Mouse (Mus musculus) right cerebral cortex, adult 2 months (tissue): ENCODE results near the gene Tsg101.
"Not testable (repeated sequence)": the region's sequence is repeated elsewhere in the genome, so short reads cannot be mapped to it uniquely, and the experiment has no call there.

Source experiments
- DNase-seq, 2 experiments: peaks; one replicate each; pipeline ENCODE4 v3.0.0; 2021 to 2022; ENCODE audit warnings: low spot score in 2 of 2

The Tsg101 gene

DNA sequence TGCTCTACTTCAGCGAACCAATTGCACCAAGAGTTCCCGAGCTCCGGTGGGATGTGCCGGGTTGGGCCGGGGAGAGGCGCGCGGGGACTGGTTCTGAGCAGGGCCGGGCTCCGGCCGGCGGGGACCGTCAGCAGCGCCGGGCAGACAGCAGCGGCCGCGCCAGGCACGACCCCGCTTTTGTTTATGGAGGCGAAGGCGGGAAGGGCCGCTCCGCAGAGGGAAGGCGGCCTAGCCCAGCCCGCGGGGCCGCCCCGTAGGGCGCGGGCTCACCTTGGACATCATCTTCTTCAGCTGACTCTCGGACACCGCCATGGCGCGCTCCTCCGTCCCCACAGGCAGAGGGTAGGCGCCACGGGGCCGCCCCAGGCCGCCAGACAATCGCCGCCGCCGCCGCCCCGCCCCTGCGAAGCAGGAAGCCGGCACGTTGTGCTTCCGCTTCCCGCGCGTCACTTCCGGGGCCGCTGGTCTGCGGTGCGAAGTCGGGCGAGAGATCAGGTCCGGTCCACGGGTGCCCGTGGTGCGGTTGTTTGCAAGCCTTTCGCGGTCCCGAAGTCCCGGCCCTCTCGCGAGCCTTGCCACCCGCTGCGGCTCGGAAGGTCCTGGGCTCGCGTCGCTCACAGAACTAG, at the start of gene Tsg101:
Gene Tsg101 (minus strand): TSS at position 419 of the 626 bp plus-strand sequence.
- DNase-seq: peak; percentile 92 to 93

DNA sequence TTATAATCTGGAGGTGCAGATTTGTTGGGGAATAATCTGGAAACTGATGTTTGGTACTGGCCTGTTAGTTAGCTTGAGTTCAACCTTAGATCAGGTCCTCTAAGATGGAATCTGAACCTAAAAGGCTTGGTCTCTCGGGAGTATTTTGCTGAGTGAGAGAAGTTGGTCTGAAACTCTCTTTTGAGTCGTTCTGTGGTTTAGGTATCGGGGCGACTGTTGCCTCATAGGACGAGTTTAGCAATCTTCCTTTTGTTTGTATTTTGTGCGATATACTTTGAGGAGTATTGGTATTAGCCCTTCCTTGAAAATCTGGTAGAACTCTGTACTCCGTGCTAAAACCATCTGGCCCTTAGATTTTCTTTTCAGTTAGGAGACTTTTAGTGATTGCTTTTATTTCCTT, 44.3 kb upstream of the Tsg101 start:
- no peak for DNase-seq

DNA sequence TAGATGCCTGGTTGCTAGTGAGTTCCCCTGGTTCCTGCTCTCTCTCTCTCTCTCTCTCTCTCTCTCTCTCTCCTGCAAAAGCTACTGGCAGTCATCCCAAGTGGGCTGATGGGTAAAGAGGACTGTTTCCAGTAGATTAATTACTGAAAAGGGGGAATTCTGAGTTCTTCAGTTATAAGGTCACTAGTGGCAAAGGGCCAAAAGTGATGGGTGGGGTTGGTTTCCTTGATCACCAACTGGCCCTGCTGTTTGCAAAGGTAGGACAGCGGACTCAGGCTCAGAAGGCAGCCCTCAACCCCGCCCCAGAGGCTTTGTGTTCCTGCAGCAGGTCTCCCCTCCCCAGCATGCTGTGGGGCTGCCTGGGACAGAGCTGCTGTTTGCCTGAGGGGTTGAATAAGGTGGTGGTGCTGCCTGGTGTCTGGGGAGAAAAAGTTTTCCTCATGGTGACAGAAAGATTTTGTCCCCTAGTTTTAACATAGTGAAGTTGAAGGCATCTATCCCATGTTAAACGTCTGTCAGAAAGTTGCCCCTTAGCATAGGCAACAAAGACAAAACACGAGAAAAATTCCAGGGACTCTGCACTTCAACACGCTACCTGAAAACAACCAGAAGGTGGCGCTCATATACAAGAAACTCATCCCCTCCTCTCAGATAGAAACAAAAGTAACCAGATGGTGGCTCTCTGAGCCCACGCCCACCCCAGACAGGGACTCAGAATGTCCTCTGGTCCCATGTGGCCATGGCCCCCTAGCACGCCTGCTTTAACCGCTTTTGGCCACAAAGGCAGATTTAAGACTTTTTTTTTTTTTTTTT, 43.2 kb upstream of the Tsg101 start:
- DNase-seq: peak; percentile 75

DNA sequence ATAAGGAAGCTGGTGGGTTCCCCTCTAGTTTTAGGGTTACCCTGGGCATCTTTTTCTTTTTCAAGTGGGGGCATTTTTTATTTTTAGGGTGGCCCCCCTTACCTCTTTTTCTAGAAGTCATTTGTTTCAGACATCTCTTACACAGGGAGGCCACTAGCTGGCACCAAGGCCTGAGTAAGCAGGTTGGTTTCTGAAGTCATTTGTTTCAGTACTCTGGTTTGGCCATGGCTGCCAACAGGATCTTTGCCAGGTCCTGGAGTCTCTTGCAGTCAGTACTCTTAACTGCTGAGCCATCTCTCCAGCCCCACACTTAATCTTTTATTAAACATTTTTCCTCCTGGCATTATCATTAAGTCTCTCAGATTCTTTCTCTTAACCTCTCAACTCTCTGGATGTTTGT, 42.4 kb upstream of the Tsg101 start:
- no peak for DNase-seq

DNA sequence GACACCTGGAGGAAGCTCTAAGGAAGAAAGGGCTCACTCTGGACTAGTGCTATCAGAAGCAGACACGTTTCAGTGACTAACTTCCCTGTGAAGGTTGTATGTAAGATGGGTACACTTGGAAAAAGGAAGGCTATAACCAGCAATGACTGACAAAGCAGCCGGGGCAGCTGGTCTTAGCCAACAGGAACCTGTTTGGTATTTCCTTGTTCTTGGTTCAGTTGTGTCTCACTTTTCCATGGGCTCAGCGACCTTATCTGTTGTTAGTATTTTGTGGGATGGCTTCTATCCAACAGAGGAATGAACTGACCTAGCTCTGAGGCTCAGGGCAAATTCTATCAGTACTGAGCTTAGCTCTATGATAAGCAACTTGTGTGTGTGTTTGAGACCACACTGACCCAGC, 41.2 kb upstream of the Tsg101 start:
- DNase-seq: no peak

DNA sequence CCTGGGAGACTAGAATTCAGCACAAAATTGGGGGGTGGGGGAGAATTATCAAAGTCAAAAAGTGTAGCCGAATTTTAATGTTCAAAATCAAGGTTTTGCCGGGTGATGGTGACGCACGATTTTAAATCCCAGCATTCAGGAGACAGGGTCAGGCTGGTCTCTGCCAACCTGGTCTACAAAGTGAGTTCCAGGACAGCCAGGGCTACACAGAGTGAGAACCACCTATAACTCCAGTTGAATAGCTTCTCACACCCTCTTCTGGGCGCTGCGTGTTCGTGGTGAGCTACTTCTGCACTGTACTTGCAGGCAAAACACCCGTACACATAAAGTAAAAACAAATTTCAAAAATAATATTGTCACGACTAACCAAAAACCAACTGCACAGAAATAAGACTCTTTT, 39.1 kb upstream of the Tsg101 start:
- DNase-seq: no peak

DNA sequence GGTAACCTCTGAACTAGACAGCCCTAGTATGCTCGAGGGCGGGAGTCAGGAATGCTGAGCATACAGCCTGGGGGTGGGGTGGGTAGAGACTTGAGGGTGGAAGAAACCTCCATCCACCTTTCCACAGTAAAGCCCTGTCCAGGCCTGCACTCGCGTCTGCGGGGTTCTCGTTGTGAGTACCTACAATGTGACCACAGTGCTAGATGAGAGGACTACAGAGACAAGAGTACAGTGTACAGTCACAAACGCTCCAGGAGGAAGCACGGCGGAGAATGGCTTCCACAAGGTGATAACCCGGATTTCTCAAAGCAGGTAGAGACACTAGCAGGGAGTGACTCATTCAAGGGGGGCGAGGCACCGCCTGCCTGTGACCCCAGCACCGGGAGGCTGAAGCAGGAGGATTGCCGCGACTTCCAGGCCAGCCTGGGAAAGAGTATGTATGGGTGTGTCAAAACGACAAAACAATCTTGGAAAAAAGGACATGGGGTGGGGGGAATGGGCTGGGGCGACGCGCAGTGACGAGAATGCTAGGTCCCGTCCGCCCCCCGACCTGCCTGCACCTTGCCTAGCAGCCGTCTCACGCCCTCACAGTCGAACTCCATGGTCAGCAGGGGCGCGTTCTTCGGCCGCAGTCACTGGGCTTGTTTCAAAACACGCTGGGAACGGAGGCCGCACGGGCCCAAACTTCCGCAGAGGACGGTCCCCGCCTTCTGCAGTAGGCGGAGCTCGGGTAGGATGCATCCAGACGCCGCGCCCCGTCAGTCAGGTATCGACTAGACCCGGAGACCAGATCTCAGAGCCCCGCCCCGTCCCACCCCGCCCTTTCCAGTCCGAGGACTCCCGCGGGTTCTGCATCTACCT, 38.3 kb upstream of the Tsg101 start, which contains the start of gene Uevld:
Gene Uevld (minus strand): TSS at position 697 of the 861 bp plus-strand sequence.
- peak; percentile 95 to 96 for DNase-seq

DNA sequence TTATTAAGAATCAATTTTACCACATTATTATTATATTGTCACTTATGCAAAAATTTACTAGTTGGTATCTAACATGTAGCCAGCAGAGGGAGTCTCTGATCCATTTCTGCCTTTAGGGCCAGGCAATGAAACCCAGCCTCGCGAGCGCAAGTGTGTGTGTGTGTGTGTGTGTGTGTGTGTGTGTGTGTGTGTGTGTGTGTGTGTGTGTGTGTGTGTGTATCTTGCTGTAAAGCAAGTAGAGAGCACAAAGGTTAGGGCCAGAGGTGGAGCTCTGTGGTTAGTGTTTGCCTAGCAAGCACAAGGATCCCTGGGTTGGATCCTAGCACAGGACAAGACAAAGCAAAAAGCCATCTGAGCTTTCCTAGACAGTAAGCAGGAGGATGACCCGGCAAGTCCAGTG, 16.1 kb upstream of the Tsg101 start:
- peak in 1 of 2 experiments; percentile 6 for DNase-seq

DNA sequence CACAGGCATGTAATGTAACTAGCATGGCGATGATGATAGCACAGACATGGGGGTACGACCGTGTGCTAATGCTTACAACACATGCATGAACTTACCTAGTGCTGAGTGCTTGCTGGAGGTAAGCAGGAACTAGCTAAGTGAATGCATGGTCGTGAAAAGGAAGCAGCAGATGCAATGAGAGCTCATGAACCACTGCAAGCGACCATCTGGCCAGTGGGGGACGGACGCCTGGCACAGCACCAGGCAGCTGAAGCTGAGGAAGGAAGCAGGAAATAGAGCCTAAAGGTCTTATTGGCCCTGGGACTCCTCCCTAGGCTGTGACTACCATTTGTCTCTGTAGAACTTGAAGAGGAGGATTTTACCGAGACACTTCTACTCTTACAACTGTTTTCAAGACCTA, 15.0 kb upstream of the Tsg101 start:
- DNase-seq: no peak

DNA sequence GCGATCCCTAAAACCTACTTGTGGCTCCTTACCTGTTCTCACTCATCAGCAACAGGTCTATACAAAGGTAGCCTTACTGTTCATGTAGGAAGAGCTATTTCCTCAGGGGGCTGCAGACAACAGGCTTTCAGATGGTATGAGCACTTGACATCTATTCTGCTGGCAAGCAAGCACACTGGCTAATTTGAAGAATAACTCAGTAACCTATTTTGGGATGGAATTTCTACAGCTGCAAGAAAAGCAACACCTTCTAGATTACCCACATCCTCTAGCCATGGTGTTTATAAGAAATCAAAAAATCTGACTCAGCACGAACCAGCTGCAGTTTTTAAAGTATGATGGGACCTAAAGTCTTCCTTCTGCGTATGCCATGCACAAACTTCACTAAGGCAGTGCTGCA, 11.6 kb upstream of the Tsg101 start:
- no peak for DNase-seq

DNA sequence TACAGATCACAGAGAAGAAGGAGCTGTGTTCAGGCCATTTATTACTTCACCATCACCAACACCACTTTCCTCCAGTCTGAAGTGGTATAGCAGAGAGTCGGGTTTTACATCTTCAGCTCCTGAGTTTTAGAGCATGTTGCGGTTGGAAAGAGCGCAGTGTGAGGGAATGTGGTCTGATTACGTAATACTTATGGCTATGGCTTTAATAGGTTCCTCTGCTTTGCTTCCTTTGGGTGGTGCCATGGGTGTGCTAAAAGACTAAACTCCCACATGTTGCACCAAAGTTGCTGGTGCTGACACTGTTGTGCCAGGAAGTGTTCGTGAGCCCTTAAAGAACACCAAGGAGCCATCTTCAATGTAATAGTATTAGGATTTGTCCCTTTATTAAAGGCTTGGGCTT, 8.5 kb upstream of the Tsg101 start:
- no peak for DNase-seq

DNA sequence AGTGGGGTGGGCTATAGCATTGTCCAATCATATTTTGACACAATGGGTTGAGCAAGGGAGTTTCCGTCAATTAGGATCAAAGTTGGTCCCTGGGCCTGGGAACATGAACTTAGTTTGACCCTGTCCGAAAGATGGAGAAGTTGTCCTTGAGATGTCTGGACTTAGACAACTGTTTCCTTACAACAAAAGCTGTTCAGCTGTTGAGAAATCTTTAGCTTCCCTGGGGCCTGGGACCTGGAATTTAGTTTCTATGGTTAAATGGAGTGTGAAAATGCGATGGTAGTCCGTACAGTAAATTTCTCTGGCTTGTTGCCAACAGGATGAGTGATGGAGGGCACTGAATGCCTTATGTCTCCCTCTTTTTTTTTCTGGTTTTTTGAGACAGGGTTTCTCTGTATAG, 2.3 kb upstream of the Tsg101 start:
- DNase-seq: no peak

DNA sequence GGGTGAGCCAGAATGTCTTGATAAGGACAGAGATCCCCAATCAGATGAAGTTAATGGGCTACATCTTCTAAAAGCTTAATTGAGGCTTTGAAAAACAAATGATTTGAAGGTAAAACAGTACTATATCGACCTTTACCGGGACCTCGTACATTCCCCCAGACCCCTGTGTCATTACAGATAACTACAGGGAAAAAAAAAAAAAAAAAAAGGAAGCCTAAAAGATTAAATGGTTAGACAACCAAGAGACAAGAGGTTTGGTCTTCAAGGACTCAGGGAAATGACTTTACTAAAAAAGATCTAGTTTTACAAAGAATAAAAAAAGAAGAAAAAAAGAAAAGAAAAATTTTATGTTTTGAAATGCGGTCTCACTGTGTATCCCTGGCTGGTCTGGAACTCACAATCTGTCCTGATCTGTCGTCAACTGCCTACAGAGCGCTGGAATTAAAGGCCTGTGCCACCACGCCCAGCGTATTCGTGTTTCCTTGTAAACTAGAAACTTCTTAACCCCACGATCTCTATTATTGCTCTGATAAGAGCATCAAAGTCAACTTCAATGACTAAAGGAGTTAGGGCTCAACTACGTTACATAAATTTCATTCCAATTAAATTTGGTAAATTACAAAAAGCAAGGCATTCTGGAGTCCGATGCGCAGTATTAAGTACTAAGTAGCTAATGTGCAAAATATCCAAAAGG, 944 bp downstream of the Tsg101 start:
- no peak for DNase-seq

DNA sequence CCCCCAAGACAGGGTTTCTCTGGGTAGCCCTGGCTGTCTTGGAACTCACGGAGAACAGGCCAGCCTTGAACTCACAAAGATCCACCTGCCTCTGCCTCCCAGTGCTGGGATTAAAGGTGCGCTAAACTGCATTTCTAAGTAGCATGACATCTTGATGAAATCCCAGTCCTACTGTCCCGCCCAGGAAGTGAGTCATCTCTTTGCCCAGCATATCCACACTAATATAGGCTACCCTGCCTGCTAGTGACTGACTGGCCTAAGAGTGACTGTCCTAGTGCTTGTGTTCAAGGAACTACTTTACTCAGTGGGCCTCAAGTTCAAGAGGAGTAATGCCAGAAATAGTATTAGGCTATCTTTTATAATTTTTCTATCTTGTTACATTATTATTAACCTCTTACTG, 3.4 kb downstream of the Tsg101 start:
- no peak for DNase-seq

DNA sequence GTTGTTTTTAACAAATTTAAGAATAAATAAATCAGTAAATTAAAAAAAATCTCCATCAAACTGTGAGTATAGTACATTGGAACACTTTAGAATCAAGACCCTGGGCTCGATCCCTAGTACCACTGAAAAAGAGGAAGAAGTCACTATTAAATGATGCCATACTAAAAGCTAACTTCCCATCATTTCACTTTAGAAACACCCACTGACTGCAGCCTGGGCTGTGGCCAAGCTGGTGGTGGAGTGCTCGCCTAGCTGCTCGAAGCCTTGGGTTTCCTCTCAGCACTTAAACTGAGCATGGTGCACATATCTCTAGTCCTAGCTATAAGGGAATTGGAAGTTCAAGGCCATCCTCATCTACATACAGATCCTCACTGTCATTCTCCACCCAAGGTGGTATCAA, 8.5 kb downstream of the Tsg101 start:
- DNase-seq: no peak

DNA sequence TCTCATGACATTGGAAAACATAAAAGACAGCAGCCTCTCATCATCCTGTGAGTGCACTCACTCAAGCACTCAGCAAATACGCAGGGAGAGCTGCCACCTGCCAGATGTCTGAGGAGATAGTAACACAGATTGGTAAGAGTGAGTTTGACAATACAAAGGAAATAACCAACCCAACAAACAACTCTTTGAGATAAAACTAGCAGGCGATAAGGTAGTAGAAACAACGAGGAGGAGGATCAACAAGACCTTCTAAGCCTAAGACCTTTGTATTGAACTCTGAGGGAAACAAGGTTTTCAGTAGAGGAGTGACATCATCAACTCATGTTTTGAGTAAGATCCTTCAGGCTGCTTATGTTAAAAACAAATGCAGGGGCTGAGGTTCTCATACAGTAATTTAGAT, 20.4 kb downstream of the Tsg101 start:
- DNase-seq: no peak

DNA sequence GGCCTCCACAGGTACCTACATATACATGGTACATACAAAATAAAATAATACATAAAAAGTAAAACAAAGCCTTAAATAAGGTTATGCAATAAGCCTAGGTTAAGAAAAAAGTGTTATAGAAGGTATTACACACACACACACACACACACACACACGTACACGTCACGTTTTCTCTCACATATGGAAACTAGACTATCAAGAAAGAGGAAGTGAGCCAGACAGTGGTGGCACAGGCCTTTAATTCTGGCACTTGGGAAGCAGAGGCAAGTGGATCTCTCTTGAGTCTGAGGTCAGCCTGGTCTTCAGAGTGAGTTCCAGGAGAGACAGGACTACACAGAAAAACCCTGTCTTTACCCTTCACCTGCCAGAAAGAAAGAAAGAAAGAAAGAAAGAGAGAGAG, 24.3 kb downstream of the Tsg101 start:
- DNase-seq: no peak

DNA sequence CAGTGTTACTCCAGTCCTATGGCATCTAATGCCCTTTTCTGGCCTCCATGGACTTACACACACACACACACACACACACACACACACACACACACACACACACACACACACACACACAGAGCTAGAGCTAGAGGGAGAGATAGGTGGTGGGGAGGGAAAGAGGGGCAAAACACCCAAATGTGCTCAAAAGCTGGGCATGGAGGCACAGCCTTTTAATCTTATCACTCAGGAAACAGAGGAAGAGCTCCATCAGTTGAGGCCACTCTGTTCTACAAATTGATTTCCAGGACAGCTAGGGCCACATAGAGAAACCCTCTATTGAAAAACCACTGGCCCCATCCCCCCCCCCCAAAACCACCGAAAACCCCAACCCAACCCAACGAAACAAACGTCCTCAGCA, 36.5 kb downstream of the Tsg101 start:
- DNase-seq: no peak

DNA sequence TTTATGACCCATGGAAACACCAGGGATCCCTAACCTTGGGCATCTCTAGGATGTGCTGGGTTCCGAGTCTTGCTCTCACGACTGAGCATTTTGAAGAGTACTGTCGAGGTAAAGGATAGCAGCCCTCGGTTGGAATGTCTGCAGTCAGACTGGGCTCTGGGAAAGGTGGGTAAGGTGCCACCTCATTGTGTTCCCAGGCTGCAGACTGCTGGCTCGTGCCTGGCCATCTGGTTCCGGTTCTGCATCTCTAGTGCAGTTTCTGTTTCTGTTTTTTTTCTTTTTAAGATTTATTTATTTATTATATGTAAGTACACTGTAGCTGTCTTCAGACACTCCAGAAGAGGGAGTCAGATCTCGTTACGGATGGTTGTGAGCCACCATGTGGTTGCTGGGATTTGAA, 37.8 kb downstream of the Tsg101 start:
- not testable (repeated sequence) for DNase-seq

DNA sequence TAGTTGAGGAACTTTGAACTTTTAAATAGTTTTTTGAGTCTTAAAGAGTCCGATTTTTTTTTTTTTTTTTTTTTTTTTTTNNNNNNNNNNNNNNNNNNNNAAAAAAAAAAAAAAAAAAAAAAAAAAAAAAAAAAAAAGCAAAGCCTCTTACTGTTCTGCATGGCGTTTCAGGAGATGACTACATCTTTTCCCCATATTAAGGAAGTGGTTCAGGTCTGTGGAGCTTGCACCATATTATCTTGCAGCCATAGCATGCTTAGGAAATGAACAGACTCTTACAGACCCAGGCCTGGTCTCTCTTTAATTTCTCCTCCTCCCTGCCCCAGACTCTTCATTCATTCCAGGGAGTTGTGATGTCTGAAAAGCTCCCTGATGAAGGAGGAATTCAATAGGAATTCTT, 38.8 kb downstream of the Tsg101 start:
- DNase-seq: no peak

DNA sequence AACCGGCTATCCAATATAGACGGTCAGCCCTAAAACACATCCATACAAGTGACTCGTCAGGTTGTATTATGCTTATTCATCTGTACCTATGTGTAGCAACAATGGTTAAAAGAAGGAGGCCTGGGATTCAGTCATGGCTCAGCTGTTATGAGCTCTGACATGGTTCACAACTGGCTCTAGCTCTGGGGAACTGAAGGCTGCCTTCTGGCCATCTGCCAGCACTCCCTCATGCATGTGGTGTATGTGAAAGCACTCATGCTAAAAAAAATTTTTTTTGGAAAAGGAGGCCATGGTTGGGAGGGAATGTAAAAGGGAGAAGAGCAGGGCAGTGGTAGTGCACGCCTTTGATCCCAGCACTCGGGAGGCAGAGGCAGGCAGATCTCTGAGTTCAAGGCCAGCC, 39.9 kb downstream of the Tsg101 start:
- DNase-seq: no peak

DNA sequence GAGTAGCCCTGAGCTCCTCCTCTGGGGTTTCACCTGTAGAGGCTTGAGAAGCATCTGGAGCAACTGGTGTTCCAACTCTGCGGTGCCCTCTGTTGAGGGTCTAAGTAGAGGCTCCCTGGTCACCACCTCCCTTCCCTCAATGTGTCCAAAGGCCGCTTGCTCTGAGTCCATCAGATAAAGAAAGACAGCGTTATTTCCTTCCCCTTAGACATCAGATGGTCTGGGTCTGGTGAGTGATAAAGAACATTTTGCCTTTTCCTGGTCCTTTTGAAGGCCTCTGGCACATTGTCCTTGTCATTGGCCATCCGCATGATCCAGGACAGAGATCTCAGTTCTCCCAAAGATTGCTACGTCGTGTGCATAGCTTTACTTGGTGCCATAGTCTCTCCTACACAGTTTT, 42.5 kb downstream of the Tsg101 start:
- no peak for DNase-seq
